Mouse (Mus musculus) erythroblast, embryonic 14.5 days (primary cell): Measurements from ENCODE around the gene C2cd5.

Source experiments
- GATA1 ChIP-seq: IDR thresholded peaks from 2 replicates; pipeline ENCODE4 v1.6.1; 2012; ENCODE audit warnings: low read length, inconsistent platforms, mixed read lengths
- TAL1 ChIP-seq: IDR thresholded peaks from 3 replicates; pipeline ENCODE4 v1.6.1; 2012; ENCODE audit warnings: low read length, inconsistent platforms, mixed read lengths

DNA sequence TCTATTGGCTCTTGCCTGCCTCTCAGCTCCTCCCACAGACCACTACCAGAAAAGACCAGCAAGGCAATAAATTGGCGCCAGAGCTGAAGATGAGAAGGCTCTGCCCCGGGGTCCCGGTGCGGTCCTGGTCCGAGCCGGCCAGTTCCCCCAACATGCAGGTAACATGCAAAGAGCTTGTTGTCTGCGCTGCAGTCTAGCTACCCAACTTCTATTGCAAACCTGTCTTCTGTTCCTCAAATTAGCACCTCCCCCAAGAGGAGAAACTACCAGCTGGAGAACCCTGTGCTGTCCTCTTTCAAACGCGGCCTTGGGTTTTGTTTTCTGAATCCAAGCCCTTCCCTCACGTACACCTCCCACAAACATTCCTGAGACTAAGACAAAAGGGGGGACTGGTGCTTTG, 137.5 kb downstream of the C2cd5 start:
- TF ChIP-seq TAL1 (no peak), GATA1 (no peak)
